Mouse (Mus musculus): ENCODE measurements at regions not wholly inside any gene's neighbourhood (a gene's known extent, or its start where the extent isn't known, plus 50 kb on each side); places are given as distances from the start of the nearest gene placed in this dataset.

DNA sequence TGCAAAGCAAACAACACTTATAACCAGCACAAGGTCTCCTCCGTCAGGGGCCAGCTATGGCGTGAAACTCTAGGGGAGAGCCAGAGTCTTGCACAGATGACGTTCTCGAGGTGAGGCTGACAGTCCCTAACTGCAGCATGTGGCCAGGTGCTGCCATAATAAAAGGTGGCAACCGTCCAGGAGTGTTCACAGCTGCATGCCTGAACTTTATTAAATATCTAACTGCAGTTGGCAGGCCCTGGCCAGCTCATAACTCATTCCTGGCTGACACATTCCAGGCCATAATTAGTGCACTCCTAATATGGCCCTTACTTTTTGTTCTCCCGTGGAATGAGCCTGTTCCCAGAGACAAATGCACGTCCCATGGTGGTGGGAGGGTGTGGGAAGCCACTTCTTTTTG lies 169.6 kb downstream of the Gas1 start:
- DNase-seq (ENCODE audit: low read depth, low spot score), result peak; percentile 45

DNA sequence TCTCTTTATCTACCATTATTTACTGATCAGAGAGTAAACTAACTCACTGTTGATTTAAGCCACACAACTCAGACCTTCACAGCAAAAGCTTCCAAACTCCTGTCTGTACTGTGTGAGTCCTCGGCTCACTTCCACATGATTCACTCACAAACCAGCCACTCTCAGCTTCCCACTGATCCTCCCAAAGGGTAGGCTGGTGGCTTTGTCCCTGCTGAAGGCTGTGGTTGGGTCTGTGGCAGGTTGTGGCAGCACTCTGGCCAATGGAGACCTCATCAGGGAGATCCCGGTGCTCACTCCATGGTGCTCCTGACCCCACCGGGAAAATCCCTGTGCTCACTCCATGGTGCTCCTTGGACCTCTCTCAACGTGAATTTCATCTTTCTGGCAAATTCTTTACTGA lies 170.1 kb downstream of the Gas1 start:
- DNase-seq (ENCODE audit: low read depth, low spot score), result no peak

GRCm38 (mm10) chr13:60004611-60005010 lies 172.6 kb downstream of the Gas1 start:
- no peak for DNase-seq (ENCODE audit: low read depth, low spot score)

DNA sequence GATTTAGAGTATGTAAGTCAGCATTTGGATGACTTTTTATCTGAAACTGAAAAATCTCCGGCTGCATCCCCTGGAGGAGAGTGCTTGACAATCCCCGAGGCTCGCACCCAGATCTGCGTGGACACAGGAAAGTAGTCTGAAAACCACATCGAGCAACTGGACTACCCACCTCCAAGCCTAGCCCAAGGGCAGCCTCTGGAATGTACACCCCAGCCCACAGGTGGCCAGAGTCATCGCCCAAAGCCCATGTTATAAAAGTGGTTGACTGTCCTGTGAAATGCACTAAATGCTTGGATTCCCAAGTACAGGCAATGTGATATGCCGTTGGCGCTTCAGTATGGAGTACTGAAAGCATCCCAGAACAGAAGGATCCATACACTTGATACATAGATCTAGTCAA lies 175.1 kb downstream of the Gas1 start:
- no peak for DNase-seq (ENCODE audit: low read depth, low spot score)

- no peak for DNase-seq (ENCODE audit: low read depth, low spot score)
These were observed 175.5 kb downstream of the Gas1 start for GRCm38 (mm10) chr13:60001637-60002036.

DNA sequence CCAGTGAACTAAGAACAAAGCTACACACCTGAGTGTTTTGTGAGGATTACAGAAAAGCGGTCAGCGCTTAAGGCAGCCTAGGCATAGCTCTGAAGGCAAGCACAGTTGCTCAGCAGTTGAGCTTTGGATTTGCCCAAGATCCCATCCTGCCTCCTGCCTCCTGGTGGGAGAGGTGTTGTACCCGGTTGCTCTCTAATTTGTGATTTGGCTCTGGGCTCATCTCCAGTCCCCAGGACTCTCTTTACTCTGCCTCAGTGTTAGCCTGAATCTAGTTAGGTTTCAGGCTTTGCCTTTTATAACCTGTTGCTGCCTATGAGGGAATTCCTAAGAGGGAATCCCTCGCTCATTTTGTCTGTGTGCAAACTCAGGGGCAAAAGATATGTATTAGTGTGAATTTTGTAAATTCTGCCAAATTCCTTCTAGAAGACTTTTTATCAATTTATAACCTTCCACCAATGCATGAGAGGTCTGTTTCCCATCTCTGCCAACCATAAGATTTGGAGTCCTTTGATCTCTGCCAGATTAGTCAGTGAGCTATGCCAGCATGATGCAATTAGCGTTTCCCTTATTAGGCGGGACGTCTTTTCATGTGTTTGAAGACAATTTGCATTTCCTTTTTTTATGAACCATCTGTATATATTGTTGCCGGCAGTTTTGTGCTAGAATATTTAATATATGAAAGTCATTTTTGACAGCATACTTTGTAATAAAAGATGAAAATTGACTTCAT lies 176.4 kb downstream of the Gas1 start:
- no peak for DNase-seq (ENCODE audit: low read depth, low spot score)

DNA sequence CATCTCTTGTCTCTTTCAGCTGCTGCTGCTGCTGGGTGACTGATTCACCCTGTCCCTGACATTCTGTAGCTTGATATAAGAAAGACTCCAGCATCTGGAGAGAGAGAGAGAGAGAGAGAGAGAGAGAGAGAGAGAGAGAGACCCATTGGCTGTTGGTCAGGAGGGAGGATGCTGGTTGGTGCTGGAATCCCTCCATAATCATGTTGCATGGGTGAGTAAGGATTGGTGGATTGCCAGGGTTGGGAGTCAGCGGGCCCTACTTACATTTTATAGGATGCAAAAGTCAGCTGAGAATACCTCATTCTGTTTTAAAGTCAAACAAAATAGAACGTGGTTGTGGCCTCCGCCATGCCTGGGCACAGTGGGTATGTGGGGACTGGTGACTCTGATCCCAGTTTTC lies 174.5 kb upstream of the Tut7 start:
- DNase-seq (ENCODE audit: low read depth, low spot score), result peak; percentile 60

DNA sequence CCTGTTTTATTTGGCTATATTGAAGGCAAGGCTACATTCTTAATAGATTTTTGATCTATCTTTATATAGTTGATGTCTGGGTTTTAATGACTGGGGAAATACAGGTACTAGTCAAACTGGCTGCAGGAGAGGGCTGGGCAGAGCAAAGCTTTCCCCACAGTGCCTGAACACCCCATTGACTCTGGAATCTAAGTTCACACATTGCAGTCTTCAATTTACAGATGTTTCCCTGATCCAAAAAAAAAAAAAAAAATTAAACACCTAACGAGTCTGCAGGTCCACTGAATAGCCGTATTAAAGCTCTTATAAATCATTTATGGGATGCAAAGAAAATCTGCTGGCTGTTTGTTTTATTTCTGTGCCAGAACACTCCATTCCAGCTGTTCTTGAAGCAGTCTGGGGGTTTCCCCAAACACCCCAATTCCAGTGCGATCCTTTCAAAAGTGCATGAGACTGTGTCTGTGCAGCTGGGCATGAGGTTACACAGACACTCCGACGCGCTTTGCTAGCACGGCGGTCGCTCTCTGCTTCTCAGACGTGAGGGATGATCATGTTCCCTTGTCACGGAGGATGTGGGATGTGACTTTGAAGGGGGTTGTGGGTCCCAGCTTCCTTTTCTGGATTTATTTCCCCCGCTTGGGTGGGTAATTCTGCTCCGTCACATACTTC lies 173.3 kb upstream of the Tut7 start:
- DNase-seq (ENCODE audit: low read depth, low spot score), result no peak

DNA sequence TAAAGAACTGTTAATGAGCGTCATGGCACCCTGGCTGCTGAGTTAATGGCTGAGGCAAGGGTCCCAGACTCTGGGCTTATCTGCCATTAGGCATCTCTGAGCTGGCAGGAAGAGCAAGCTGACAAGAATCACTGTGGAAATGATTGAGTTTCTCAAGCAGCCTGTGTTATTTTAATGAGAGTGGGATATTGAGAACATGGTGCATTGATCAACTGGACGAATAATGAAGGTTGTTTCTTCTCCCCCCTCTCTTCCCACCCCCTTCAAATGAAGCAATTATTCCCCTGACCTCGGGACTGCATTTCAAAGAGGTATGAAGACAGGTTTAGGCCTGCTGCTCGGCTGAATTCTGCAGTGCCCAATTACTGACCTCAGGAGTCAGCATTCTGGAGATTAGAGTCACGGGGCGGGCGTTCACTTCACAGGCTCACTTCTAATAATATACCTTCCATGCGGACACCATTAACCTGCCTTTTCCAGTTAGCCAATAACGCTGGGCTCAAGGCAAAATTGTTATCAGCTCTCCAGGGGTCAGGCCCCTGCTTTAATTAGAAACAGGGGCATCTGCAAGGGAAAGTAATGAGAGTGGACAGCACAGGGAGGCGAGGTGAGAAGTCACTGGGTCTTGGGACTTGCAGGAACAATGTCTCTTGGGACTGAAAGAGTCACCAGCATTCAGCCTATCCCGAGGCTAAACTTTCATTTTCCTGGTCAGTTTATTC lies 170.0 kb upstream of the Tut7 start:
- no peak for DNase-seq (ENCODE audit: low read depth, low spot score)

- DNase-seq (ENCODE audit: low read depth, low spot score), result no peak
These were observed 169.4 kb upstream of the Tut7 start for GRCm38 (mm10) chr13:59992346-59992745.

GRCm38 (mm10) chr13:59990402-59991280 lies 167.7 kb upstream of the Tut7 start:
- no peak for DNase-seq (ENCODE audit: low read depth, low spot score)

DNA sequence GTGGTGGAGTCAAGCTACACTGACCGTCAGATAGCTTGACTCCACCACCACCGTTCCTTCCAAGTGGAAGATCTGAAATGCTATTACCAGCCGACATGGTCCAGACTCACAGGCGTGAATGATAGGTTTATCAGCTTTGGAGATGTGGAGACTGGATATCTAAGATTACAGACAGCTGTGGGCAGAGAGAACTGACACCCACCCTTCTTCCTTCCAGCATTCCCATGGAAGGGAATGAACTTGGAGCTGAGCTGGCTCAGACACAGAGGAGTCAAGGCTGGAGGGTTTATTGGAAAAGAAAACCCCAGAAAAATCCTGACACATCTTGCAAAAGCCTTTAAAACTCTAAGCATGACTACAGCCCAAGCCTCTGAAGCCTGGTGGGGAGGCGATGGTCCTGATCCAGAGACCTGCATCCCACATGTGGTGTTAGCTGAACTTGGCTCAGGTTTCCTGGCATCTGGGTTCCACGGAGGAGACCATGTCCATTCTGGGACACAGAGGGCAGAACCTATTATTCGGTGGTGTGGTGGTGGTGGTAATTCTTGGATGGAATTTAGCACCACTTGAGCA lies 165.5 kb upstream of the Tut7 start:
- DNase-seq (ENCODE audit: low read depth, low spot score), result no peak

GRCm38 (mm10) chr13:59976425-59976824 lies 153.5 kb upstream of the Tut7 start:
- no peak for DNase-seq (ENCODE audit: low read depth, low spot score)

- no peak for DNase-seq (ENCODE audit: low read depth, low spot score)
These were observed 149.1 kb upstream of the Tut7 start for GRCm38 (mm10) chr13:59972093-59972427.

GRCm38 (mm10) chr13:59971231-59972092 lies 148.5 kb upstream of the Tut7 start:
- DNase-seq (ENCODE audit: low read depth, low spot score), result no peak

GRCm38 (mm10) chr13:59970430-59970829 lies 147.5 kb upstream of the Tut7 start:
- DNase-seq (ENCODE audit: low read depth, low spot score), result no peak

DNA sequence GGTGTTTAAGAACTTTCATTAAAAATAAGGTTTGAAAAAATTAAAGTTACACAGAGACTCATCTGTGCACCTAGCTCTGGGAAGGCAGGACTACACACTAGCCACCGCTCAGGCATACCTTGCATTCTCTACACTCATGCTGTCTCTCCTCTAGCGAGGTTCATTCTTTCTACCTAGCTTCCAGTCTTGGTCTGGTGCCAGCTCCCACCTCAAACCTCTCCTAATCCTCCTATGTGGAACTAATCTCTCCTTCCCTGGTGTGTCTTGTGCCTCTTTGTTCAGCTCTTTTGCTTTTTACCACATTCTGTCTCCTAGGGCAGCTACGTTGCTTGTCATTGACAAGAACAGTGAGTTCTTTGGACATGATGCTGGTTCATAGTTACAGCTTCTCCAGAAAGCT lies 146.5 kb upstream of the Tut7 start:
- no peak for DNase-seq (ENCODE audit: low read depth, low spot score)

DNA sequence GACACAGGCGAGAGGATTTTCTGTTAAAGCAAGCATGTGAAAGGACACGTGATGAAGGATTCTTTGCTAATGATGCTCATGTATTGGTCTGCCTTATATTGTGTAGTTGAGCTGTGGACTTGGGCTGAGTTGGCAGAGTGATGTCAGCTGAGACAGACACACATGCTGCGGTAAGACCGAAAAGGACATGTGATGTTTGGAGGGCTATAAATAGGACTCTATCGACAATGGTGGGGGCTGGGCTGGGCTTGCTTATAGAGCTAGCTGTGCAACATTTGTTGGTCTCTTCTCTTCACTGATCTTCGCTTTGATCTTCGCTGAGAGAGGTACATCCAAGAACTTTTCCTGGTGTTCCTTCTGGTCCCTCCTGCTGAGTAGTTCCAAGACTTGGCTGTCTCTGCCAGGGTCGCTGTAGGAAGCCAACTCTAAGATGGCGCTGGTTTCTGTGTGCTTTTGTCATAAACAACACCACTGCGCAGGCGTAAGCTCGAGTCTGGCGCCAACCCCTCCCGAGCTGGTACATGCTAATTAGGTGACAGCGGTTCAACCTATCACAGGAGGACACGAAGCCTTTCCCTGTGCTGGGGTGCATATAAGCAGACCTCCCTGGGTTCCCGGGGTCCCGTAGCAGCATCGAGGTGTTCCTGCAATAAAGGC lies 145.8 kb upstream of the Tut7 start:
- no peak for DNase-seq (ENCODE audit: low read depth, low spot score)

- no peak for DNase-seq (ENCODE audit: low read depth, low spot score)
These were observed 143.7 kb upstream of the Tut7 start for GRCm38 (mm10) chr13:59966535-59967255.

Data from 3T3-L1 (cell line).